Mouse (Mus musculus) gastrocnemius, adult 8-10 months (tissue): ENCODE measurements around the gene Pif1. TPM values are rescaled to one million over a fixed set of nuclear protein-coding genes. Genes with fewer than 3 reads are reported as not detected.

ENCODE experiments used
- DNase-seq, 2 experiments: peaks; one replicate each; pipeline ENCODE4 v3.0.0; 2022; ENCODE audit warnings: low spot score in 2 of 2
- total RNA-seq, 4 experiments: library from RNA; stranded (reverse); gene quantifications; 2 replicates each; pipeline ENCODE4 v1.2.4; 2022

Gene Pif1
- total RNA-seq, result not detected

DNA sequence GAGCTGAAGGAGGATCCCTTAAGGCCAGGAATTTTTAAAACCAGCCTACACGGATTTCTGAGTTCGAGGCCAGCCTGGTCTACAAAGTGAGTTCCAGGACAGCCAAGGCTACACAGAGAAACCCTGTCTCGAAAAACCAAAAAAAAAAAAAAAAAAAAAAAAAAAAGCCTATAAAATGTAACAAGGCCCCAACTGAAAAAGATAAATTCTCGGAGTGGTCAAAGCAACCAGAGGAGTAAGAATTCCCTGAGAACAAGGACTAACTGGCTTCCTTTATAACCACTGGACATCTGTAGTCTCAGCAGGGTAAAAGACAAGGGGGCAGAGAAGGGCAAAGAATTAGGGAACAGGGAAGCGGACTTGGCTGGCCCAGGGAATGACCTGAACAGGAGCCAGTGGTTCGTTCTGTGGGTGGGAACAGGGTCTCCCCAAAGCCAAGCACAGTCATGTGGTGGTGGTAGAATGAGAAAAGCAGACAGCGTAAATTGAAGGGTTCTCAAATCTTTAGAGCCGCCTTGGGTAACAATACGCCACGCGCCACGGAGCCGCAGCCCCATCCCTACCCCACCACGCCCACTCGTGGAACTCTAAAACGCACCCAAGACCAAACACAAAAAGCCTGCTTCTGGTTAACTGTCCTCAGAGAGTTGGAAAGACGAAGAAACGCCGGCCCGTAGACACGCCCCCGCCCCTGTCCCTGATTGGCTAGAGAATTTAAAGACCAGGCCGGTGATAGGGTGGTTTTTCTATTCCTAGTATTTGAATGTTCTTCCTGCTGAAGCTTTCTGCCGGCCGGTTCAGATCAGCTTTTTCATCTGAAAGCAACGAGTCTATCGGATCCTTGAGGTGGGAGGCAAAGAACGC is at the start of gene Pif1:
Gene Pif1, plus strand, starts transcription at position 755 of the 864 bp plus-strand sequence.
- peak; percentile 55 to 66 for DNase-seq

DNA sequence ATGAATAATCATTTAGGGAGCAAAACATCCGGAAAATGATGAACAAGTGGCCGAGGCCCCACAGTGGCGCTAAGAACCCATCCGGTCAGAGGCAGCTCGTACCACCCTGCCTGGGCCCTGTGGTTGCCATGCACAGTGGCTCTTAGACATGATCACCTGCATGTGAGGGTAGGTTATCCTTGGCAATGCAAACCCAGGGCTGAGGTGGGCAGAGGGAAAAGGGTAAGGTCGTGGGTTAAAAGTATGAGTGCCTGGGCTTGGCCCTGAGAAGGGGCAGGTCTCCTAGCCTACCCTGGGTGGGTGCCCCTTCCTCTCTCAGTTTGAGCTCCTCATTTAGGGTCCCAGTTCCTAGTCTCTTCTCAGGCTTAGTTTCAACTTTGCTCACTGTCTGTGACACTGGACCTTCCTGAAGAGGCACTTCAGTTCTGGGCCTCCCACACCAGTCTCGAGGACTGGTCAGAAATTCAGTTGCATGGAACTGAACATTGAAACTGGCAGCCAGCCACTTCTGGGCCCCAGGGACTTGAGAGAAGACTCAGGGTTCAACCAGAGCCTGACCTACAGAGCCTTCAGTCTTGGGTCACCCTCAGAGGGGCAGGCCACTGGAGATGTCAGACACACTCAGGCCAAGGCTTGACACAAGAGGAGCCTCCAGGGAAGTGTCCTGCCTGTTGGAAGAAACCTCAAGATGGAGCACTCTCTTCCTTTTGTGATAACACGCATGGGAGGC is 48.9 kb upstream of the Pif1 start:
- no peak for DNase-seq

- no peak for DNase-seq
Measured at GRCm38 (mm10) chr9:65539697-65540096, 47.3 kb upstream of the Pif1 start.

DNA sequence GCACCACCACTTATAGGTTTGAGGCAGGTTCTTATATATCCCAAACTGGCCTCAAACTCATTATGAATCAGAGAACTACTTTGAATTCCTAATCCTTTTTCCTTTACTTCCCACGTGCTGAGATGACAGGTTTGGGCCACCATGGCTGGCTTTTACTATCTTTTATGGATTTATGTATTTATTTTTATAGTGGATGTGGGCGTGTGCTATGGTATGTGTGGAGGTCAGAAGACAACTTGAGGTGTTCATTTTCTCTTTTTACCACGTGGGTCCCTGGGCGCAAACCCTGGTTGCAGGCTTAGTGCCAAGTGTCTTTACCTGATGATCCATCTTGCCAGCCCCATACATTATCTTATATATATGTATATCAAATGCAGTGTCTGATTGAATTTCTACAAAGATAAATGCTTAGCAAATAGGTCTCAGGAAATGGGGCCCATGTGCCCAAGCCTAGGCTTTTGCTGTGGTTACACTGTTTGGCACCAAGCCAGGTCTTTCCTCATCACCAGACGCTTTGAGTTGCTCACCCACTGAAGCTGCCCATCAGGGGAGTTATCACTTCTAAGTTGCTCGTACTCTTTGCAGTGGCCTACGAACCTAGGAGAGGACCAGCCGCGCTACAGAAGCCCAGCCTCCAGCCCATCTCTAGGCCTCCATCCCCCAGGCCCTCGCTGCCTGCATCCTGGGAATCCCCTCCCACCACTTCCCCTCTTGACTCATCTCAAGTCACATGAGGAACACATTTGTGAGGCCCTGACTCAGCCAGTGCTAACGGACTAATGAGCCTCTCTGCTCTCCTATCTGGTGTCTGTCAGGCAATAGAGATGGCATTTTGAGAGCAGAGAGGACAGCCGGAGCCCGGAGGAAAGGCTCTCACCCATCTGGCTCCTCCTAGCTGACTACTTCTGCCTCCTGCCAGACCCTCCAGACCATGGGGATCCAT is 45.6 kb upstream of the Pif1 start:
- peak in 1 of 2 experiments; percentile 41 for DNase-seq

- no peak for DNase-seq
Measured at GRCm38 (mm10) chr9:65542111-65542524, 44.8 kb upstream of the Pif1 start.

DNA sequence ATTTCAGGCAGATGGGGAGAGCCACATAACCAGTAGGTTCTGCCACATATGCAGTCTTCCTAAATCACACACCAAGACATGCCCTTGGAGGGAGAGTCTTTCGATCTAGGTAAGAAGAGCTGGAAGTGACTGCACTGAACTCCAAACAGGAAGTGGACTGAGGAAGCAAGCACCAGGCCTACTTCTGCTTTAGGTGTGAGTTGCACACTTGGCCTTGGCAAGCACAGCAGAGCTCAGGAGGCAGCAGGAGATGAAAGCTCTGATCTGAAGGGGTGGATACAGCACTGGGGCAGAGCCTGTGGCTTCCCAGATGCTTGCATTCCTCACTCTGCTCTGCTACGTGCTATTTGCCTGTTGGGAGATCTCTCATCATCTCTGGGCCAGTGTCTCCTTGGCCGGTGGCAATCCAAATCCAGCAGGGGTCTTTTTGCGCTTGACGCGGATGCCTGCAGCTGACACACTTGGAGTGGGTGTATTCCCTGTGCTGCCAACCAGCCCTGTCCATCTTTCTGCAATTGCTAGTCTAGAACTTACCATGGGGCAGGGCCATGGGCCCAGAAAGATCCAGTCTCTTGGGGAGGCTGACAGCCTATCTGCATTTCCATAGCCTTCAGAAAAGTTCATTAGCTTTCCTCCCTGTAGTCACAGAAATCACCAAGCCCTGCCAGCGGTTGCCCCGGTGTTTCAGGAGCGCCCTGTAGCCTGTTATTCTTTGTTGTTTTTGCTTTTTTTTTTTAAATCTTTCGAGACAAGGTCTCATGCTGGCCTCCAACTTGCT is 41.1 kb upstream of the Pif1 start:
- DNase-seq, result no peak

DNA sequence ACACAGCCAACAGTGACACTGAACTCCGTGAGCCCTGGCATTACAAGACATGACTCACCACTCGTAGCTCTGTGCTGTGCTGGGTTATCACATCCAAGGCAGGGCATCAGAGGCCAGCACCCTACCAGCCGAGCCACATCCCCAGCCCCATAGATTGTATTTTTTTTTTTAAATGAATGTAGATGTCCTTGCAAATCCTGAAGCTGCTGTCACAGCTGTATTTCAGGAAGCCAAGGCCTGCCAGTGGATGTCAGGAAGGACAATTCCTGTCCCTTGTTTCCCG is 40.6 kb upstream of the Pif1 start:
- DNase-seq, result no peak

GRCm38 (mm10) chr9:65547111-65547510 is 39.8 kb upstream of the Pif1 start:
- no peak for DNase-seq

GRCm38 (mm10) chr9:65547844-65548243 is 39.1 kb upstream of the Pif1 start:
- no peak for DNase-seq

GRCm38 (mm10) chr9:65548311-65548710 is 38.6 kb upstream of the Pif1 start:
- no peak for DNase-seq

DNA sequence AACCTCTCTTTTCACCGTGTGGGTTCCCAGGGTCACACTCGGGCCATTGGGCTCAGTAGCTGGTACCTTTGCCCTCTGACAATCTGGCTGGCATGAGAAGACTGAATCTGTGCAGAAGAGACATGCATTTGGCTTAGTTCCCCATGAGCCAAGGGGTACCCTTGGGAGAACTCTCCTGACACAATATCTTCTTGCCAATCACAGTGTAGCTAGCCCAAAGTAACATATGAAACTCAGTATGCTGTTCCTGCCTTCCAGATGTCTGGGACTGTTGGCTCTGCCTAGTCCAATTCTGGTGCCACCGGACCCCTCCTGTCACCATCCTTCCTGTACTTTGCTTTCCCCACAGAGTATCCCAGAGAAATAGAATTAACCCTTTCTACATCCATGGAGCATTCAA is 37.8 kb upstream of the Pif1 start:
- no peak for DNase-seq

DNA sequence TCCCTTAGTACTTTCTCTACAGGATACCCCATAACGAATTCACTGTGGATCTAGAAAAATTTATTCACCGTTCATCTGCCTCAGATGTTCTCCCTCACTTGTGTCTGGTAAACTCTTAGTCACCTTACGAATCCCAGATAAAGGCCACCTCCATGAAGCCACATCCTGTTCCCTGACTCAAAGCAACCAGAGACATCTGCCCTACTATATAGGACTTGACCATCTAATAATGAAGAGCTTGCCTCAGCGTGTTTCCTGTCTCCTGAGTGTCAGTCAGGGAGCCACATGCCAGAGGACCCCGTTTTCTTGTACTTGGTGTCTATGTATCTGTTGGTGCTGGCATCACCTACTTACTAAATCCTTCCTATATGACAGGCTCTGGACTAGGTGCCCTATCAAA is 37.3 kb upstream of the Pif1 start:
- no peak for DNase-seq

GRCm38 (mm10) chr9:65550079-65550831 is 36.7 kb upstream of the Pif1 start:
- DNase-seq, result no peak

GRCm38 (mm10) chr9:65551035-65551434 is 35.9 kb upstream of the Pif1 start:
- peak; percentile 59 to 75 for DNase-seq

GRCm38 (mm10) chr9:65552141-65552540 is 34.8 kb upstream of the Pif1 start:
- no peak for DNase-seq

- DNase-seq, result no peak
Measured at GRCm38 (mm10) chr9:65552711-65553110, 34.2 kb upstream of the Pif1 start.

DNA sequence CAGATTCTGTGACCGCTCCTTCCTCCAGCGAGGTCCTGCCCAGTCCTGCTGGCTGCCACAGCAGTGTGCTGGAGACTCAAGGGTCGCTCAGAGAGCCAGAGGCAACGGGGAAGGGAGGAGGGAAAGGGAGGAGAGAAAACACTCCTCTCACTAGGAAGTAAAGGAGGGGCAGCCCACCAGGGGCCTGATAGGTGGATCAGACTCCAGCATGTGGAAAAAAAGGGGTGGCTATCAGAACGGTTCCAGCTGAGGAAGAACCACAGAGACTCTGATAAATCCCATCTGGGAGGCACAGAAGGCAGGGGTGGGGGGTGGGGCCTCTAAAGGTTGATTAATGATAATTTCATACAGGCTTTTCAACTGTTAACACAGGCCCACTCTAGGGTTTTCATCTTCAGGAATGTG is 32.0 kb upstream of the Pif1 start:
- DNase-seq, result no peak

DNA sequence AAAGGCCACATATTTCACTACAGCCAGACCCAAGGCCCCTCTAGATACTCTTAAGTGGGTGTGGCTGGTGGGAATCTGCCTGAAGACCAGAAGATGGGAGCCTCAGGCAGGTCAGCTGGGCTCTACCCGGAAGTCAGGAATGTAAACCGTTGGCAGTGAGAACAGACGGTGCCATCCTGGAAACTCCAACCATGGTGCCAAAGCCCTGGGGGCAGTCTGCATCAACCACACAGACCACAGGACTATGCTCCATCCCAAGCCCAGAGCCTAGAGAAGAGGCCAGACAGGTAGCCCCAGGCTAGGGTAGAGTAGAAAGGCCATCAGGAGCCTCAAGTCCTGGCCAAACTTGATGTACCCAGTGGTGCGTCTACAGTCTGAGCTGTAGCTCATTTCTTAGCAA is 31.3 kb upstream of the Pif1 start:
- no peak for DNase-seq

DNA sequence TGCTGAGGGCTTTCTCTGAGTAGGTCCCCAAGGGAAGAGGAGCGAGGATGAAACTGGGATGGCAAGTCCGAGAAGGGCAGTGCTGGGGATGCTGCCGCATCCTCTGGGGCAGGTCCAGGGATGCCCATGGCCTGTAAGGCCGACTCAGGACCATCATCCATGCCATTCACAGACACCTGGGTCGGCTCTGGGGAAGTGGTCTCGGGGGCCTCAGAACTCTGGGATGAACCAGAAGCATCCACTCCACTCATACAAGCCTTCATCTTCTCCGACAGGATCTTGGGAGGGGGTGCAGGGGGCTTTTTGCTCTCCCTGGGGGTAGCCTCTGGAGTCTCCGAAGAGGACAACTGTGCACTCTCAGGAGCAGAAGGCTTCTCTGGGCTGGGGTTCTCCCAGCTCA is 30.6 kb upstream of the Pif1 start:
- DNase-seq, result no peak

GRCm38 (mm10) chr9:65556979-65557378 is 30.0 kb upstream of the Pif1 start:
- DNase-seq, result no peak
